Mouse (Mus musculus) small intestine, adult 2 months (tissue): Measurements from ENCODE around the gene Rai1.
A peak's percentile ranks its signal among the peaks of the same experiment; 100 is the strongest.

Experiments
- CTCF ChIP-seq: fragments of 200-500 bp; IDR thresholded peaks from 2 replicates; pipeline ENCODE4 v1.5.1; 2012; ENCODE audit warnings: low read depth, mild to moderate bottlenecking, control low read depth, inconsistent platforms, low read length, moderate library complexity, mixed read lengths; ENCODE audit not compliant: insufficient replicate concordance, insufficient read length; ENCODE audit errors: extremely low read depth
- POLR2A ChIP-seq: fragments of 200-500 bp; IDR thresholded peaks from 2 replicates; pipeline ENCODE4 v1.6.1; 2012; ENCODE audit warnings: low read depth, mild to moderate bottlenecking, control low read depth, inconsistent platforms, low read length, moderate library complexity

DNA sequence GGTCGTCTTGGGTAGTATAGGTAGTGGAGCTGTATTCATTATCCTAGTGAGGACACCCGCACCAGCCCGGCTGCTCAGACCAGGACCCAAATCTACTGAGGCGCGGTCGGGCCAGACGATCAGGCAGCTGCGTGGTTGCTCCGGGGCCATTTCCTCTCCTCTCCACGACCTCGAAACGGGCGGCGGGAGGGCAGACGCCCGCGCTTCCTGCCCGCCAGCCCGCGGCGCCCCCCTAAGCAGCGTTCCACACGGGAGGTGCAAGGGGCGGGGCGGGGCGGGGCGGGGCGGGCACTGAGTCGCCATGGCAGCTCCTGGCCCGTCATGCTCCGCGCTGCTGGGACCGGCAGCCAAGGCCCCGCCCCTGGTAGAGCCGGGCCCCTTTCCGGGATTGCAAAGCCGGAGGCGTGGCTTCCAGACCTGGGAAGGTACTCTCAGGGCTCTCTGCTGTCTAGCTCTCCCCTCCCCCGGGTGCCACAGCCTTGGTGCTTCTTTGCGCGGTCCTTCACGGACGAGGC lies 10.3 kb downstream of the Rai1 start:
- TF ChIP-seq CTCF (no peak), POLR2A (peak; percentile 40; the same call in 1 of the 2 replicates)
